Mouse (Mus musculus) midbrain, postnatal 0 days (tissue): ENCODE results near the gene Slc39a5. TPM values are rescaled to one million over a fixed set of nuclear protein-coding genes. Genes with fewer than 3 reads are reported as not detected.
A peak's percentile ranks its signal among the peaks of the same experiment; 100 is the strongest.

ENCODE experiments used
- ATAC-seq: fragments of 200-750 bp; cut with Nextera tagmentation; 2 replicates; pipeline ENCODE4 v1.8.0; 2017; ENCODE audit warnings: moderate number of reproducible peaks, mild to moderate bottlenecking, moderate TSS enrichment, moderate library complexity; ENCODE audit not compliant: low FRiP score
- DNase-seq: peaks from one replicate; pipeline ENCODE4 v3.0.0-alpha.2; 2015; ENCODE audit warnings: low spot score
- H3K27ac ChIP-seq: fragments of 300-500 bp; sonication (generic); 2 replicates; pipeline ENCODE4 v1.5.1; 2014; ENCODE audit warnings: low read depth, mild to moderate bottlenecking, low read length, mixed read lengths
- H3K27me3 ChIP-seq: fragments of 300-500 bp; sonication (generic); 2 replicates; pipeline ENCODE4 v1.6.1; 2014; ENCODE audit warnings: low read length, control low read depth, mixed read lengths; ENCODE audit not compliant: insufficient read depth
- H3K36me3 ChIP-seq: fragments of 300-500 bp; sonication (generic); 2 replicates; pipeline ENCODE4 v1.6.1; 2014; ENCODE audit warnings: low read length, control low read depth, mixed read lengths; ENCODE audit not compliant: insufficient read depth
- H3K4me1 ChIP-seq: fragments of 300-500 bp; sonication (generic); 2 replicates; pipeline ENCODE4 v1.6.1; 2014; ENCODE audit warnings: mild to moderate bottlenecking, control low read depth, antibody characterized with exemption, low read length, mixed read lengths; ENCODE audit not compliant: insufficient read depth
- H3K4me2 ChIP-seq: fragments of 300-500 bp; sonication (generic); 2 replicates; pipeline ENCODE4 v1.6.1; 2014; ENCODE audit warnings: low read depth, mild to moderate bottlenecking, low read length, mixed read lengths; ENCODE audit not compliant: poor library complexity, severe bottlenecking
- H3K4me3 ChIP-seq: fragments of 300-500 bp; sonication (generic); 2 replicates; pipeline ENCODE4 v1.5.1; 2014; ENCODE audit warnings: low read depth, mild to moderate bottlenecking, low read length, moderate library complexity
- H3K9ac ChIP-seq: fragments of 300-500 bp; sonication (generic); replicated peaks from 2 replicates; pipeline ENCODE4 v1.6.1; 2014; ENCODE audit warnings: mild to moderate bottlenecking, low read length, moderate library complexity, mixed read lengths; ENCODE audit not compliant: poor library complexity, severe bottlenecking
- H3K9me3 ChIP-seq: fragments of 300-500 bp; sonication (generic); 2 replicates; pipeline ENCODE4 v1.6.1; 2016; ENCODE audit warnings: low read length, control low read depth
- CTCF ChIP-seq: IDR thresholded peaks from 2 replicates; pipeline ENCODE4 v1.5.1; 2016; ENCODE audit warnings: antibody characterized with exemption, mild to moderate bottlenecking
- WGBS: fragments of 180-500 bp; shearing (Covaris S2); extraction: QIAGEN DNeasy Blood & Tissue Kit; methylation state at CpG from one replicate; pipeline ENCODE4 v1.1.7; 2014; 5-methylcytosine and 5-hydroxymethylcytosine counted together
- polyA plus RNA-seq: library from polyadenylated mRNA; unstranded; fragments of >200 nt; fragmentation: Nextera tagmentation; extraction: Ambion mirVana; gene quantifications from 2 replicates; pipeline ENCODE4 v1.2.1, GENCODE M21; 2015
- total RNA-seq: library from RNA; depleted of rRNA; stranded (reverse); fragments of >200 nt; gene quantifications from 2 replicates; pipeline ENCODE4 v1.2.3, GENCODE M21; 2014

The Slc39a5 gene
- total and polyA plus RNA-seq, 2 experiments from 2014 or later: 0.16 to 0.27 TPM

GRCm38 (mm10) chr10:128409692-128410559 is 8.9 kb upstream of the Slc39a5 start:
- DNase-seq: peak; percentile 99
- H3K4me1 ChIP-seq: peaks cover 20% of the 10 kb centered on the region
- peak overlapping the region; percentile 95 for H3K4me2 ChIP-seq
- peak overlapping the region; percentile 57 for H3K4me3 ChIP-seq
- ATAC-seq: peak; percentile 89
- peak; percentile 87 for TF ChIP-seq CTCF
- peaks cover 7% of the 10 kb centered on the region for H3K36me3 ChIP-seq
- no peaks in the 10 kb centered on the region for H3K9me3 ChIP-seq
- peak overlapping the region; percentile 73 for H3K9ac ChIP-seq
- WGBS: 7% methylated on average over 36 of the region's 36 CpGs
- H3K27ac ChIP-seq: peak overlapping the region; percentile 85
- H3K27me3 ChIP-seq: no peaks in the 10 kb centered on the region

DNA sequence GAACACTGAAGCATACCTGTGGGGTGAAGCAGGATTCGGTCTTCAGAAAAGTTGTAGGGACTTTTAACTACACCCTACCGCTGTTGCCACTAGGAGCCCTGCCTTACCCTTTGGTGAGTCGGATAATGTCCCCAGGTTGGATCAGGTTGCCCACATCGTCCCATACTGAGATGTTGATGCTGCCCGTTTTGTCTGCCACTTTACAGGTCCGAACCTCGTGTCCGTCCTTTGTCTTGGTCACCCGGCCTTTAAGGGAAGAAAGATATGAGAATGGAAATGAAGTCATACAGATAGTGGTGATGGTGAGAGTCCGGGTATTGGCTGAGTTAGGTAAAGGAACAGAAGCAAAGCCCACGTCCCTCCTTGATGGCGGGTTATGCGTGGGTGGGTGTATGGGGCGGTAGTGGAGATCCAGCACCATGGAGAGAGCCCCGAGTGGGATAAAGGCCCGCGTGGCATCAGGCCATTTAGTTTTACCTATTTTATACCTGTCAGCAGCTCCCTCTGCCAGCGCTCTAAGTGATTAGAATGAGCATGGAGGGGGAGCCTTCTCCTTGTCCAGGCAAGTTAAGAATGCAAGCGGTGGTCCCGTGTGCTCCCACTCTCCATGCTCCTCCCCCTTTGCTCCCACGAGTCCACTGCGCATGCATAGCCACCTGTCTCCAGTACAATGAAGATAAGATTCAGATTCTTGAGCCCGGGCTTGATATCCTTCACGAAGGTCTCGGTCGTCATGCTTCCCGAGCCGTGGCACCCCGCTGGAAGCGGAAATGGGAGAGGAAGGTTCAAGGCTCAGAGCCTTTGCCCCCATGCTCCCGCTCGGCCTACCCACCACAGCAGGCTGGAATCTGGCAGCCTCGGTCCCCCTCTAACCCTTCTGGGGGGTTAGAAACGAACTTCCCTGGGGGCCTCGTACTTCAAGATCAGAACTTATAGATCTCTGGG is 7.8 kb upstream of the Slc39a5 start:
- H3K9ac ChIP-seq: peak overlapping the region; percentile 73
- H3K27ac ChIP-seq: peak overlapping the region; percentile 85
- peak overlapping the region; percentile 57 for H3K4me3 ChIP-seq
- WGBS: 16% methylated on average over 35 of the region's 35 CpGs
- H3K27me3 ChIP-seq: no peaks in the 10 kb centered on the region
- peak; percentile 18; the same call in 1 of the 2 replicates for TF ChIP-seq CTCF
- DNase-seq: peak; percentile 69
- peak; percentile 27; the same call in 1 of the 2 replicates for ATAC-seq
- H3K9me3 ChIP-seq: no peaks in the 10 kb centered on the region
- peak overlapping the region; percentile 66 for H3K4me2 ChIP-seq
- H3K36me3 ChIP-seq: peaks cover 7% of the 10 kb centered on the region; the same call in 1 of the 2 replicates
- H3K4me1 ChIP-seq: peaks cover 20% of the 10 kb centered on the region

DNA sequence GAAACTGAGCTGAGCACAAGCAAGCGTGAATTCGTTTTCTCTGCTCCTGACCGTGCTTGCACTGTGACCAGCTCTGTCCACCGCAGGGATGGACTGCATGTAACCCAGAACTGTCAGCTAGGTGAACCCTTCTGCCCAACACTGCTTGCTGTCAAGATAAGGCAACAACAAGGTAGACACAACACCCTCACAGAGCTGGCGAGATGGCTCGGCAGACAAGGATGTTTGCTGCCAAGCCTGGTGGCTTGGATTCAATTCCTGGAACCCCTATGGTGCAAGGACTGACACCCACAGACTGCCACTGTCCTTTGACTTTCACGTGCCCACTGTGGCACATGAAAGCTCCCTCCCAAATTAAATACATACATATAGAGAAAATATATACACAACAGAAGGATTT is 2.9 kb upstream of the Slc39a5 start:
- H3K9ac ChIP-seq: no peak overlapping the region
- H3K36me3 ChIP-seq: peaks cover 7% of the 10 kb centered on the region; the same call in 1 of the 2 replicates
- no peaks in the 10 kb centered on the region for H3K9me3 ChIP-seq
- ATAC-seq (no peak), DNase-seq (no peak)
- no peak overlapping the region for H3K4me3 ChIP-seq
- H3K27me3 ChIP-seq: no peaks in the 10 kb centered on the region
- H3K4me1 ChIP-seq: peaks cover 8% of the 10 kb centered on the region; the same call in 1 of the 2 replicates
- no peak overlapping the region for H3K4me2 ChIP-seq
- H3K27ac ChIP-seq: no peak overlapping the region
- 87% methylated on average over 7 of the region's 7 CpGs for WGBS
- no peak for TF ChIP-seq CTCF

DNA sequence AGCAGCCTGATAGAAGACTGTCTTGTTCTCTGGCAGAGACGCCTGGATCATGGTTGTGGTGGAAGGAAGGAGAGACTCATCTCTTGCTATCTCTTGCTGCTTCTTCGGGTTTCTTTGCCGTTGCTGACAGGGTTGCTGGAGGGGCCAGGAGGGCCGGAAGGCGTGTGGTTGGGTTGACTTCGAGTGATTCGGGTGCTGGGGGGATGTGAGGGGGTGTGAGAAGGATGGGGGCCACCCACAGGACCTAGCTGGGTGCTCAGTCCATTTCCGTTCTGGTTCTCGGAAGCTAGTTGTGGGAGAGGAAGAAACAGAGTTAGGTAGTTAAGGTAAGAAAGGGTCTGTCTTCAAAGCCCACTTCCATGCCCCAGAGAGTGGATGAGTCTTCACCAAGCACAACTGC is 609 bp upstream of the Slc39a5 start:
- no peaks in the 10 kb centered on the region for H3K27me3 ChIP-seq
- no peaks in the 10 kb centered on the region for H3K4me1 ChIP-seq
- ATAC-seq: no peak
- no peak for DNase-seq
- no peak overlapping the region for H3K4me3 ChIP-seq
- H3K9ac ChIP-seq: no peak overlapping the region
- H3K27ac ChIP-seq: no peak overlapping the region
- no peaks in the 10 kb centered on the region for H3K9me3 ChIP-seq
- 77% methylated on average over 9 of the region's 9 CpGs for WGBS
- H3K36me3 ChIP-seq: peaks cover 4% of the 10 kb centered on the region; the same call in 1 of the 2 replicates
- no peak for TF ChIP-seq CTCF
- no peak overlapping the region for H3K4me2 ChIP-seq

- peaks cover 6% of the 10 kb centered on the region; the same call in 1 of the 2 replicates for H3K36me3 ChIP-seq
- H3K4me3 ChIP-seq: no peak overlapping the region
- H3K4me1 ChIP-seq: no peaks in the 10 kb centered on the region
- WGBS: 31% methylated on average over 5 of the region's 5 CpGs
- no peak for DNase-seq
- H3K27me3 ChIP-seq: no peaks in the 10 kb centered on the region
- no peak overlapping the region for H3K9ac ChIP-seq
- H3K9me3 ChIP-seq: no peaks in the 10 kb centered on the region
- TF ChIP-seq CTCF: no peak
- ATAC-seq: no peak
- no peak overlapping the region for H3K27ac ChIP-seq
- H3K4me2 ChIP-seq: no peak overlapping the region
Measured at GRCm38 (mm10) chr10:128400338-128400737, 691 bp downstream of the Slc39a5 start.
